In genomic region chr10:61382281-61382731, GRCm38 (mm10) we compare ENCODE assay signal across 8 mouse cellular contexts. TPM values are rescaled to one million over a fixed set of nuclear protein-coding genes. Genes with fewer than 3 reads are reported as not detected.
DNase-seq lines count a peak whose midpoint lies in the region; ATAC-seq and TF ChIP-seq lines count a peak whose summit lies in the region.

No protein-coding gene starts in this region.

- H3K4me2 ChIP-seq in embryonic facial prominence, embryonic 11.5 days (ENCODE audit: low read depth, low read length) = peak overlapping the region; percentile 77
- H3K4me2 ChIP-seq in hindbrain, postnatal 0 days (ENCODE audit: low read depth, low read length) = peak overlapping the region; percentile 90
- peak overlapping the region; percentile 90 for H3K4me2 ChIP-seq in midbrain, embryonic 11.5 days

- no peaks in the 10 kb centered on the region for H3K9me3 ChIP-seq in embryonic facial prominence, embryonic 11.5 days (replicated peaks; ENCODE audit: control insufficient read depth, low read length)
- no peaks in the 10 kb centered on the region for H3K9me3 ChIP-seq in hindbrain, postnatal 0 days (ENCODE audit: low read length)
- H3K9me3 ChIP-seq in midbrain, embryonic 11.5 days (ENCODE audit: control insufficient read depth, low read length) = no peaks in the 10 kb centered on the region

- H3K9ac ChIP-seq in embryonic facial prominence, embryonic 11.5 days (replicated peaks; ENCODE audit: low read length) = peak overlapping the region; percentile 80
- H3K9ac ChIP-seq in hindbrain, postnatal 0 days (replicated peaks; ENCODE audit: low read length) = peak overlapping the region; percentile 71
- H3K9ac ChIP-seq in midbrain, embryonic 11.5 days (ENCODE audit: low read length) = peak overlapping the region; percentile 72

- peaks cover 4% of the 10 kb centered on the region; the same call in 1 of the 2 replicates for H3K4me1 ChIP-seq in embryonic facial prominence, embryonic 11.5 days (ENCODE audit: control insufficient read depth, insufficient read depth, low read length)
- peaks cover 22% of the 10 kb centered on the region for H3K4me1 ChIP-seq in hindbrain, postnatal 0 days (ENCODE audit: insufficient read depth, low read length)
- peaks cover 22% of the 10 kb centered on the region for H3K4me1 ChIP-seq in midbrain, embryonic 11.5 days (ENCODE audit: control insufficient read depth, insufficient read depth, low read length)
- no peaks in the 10 kb centered on the region; the same call in 1 of the 2 replicates for H3K4me1 ChIP-seq in thymus, adult 2 months (replicated peaks; ENCODE audit: control insufficient read depth, insufficient read depth, low read length)

- TF ChIP-seq POLR2A in thymus, adult 2 months (IDR thresholded peaks at IDR 0.05; ENCODE audit: control insufficient read depth, extremely low read depth, insufficient read depth, low read length, poor library complexity) = no peak

- H3K4me3 ChIP-seq in left cerebral cortex, adult 2 months = peak overlapping the region; percentile 61
- H3K4me3 ChIP-seq in embryonic facial prominence, embryonic 11.5 days (ENCODE audit: low read depth, low read length) = peak overlapping the region; percentile 54
- H3K4me3 ChIP-seq in hindbrain, postnatal 0 days (ENCODE audit: low read length) = peak overlapping the region; percentile 72
- peak overlapping the region; percentile 53 for H3K4me3 ChIP-seq in midbrain, embryonic 11.5 days (ENCODE audit: low read depth, low read length)
- no peak overlapping the region; the same call in 1 of the 2 replicates for H3K4me3 ChIP-seq in thymus, adult 2 months (ENCODE audit: control insufficient read depth, insufficient read depth, low read length)

- intact Hi-C loops in left cerebral cortex, adult 2 months (cut with DNase I) = no loop called here
- intact Hi-C loops in left cerebral cortex, postnatal 25 days (cut with DNase I) = no loop called here

- under 1% methylated on average over 8 of the region's 8 CpGs for WGBS in embryonic facial prominence, embryonic 11.5 days
- 4% methylated on average over 8 of the region's 8 CpGs for WGBS in hindbrain, postnatal 0 days
- 2% methylated on average over 8 of the region's 8 CpGs for WGBS in midbrain, embryonic 11.5 days
- WGBS in thymus, adult 2 months = 3% methylated on average over 8 of the region's 8 CpGs

- no peaks in the 10 kb centered on the region for H3K27me3 ChIP-seq in embryonic facial prominence, embryonic 11.5 days (ENCODE audit: control insufficient read depth, insufficient read depth, low read length)
- H3K27me3 ChIP-seq in hindbrain, postnatal 0 days (ENCODE audit: insufficient read depth, low read length) = no peaks in the 10 kb centered on the region
- peaks cover 5% of the 10 kb centered on the region; the same call in 1 of the 2 replicates for H3K27me3 ChIP-seq in midbrain, embryonic 11.5 days (ENCODE audit: control insufficient read depth, insufficient read depth, low read length)
- peaks cover 11% of the 10 kb centered on the region; the same call in 1 of the 2 replicates for H3K27me3 ChIP-seq in thymus, adult 2 months (ENCODE audit: control insufficient read depth, insufficient read depth, low read length)

- peak overlapping the region; percentile 78 for H3K27ac ChIP-seq in left cerebral cortex, adult 2 months
- H3K27ac ChIP-seq in embryonic facial prominence, embryonic 11.5 days (replicated peaks; ENCODE audit: low read depth, low read length) = no peak overlapping the region
- H3K27ac ChIP-seq in hindbrain, postnatal 0 days = peak overlapping the region; percentile 75
- H3K27ac ChIP-seq in midbrain, embryonic 11.5 days (ENCODE audit: low read depth, low read length) = no peak overlapping the region
- H3K27ac ChIP-seq in thymus, adult 2 months (ENCODE audit: control insufficient read depth, insufficient read depth, low read length) = no peak overlapping the region

- no peak for DNase-seq in left cerebral cortex, adult 2 months (ENCODE audit: extremely low spot score in 1 of 2, low spot score in 2 of 2)
- DNase-seq in left cerebral cortex, postnatal 25 days (ENCODE audit: low spot score in 2 of 2) = no peak
- no peak for DNase-seq in embryonic facial prominence, embryonic 11.5 days (ENCODE audit: low spot score)
- peak; percentile 39 for DNase-seq in hindbrain, postnatal 0 days (ENCODE audit: low spot score)
- DNase-seq in midbrain, embryonic 11.5 days (ENCODE audit: low spot score, missing footprints) = peak; percentile 93
- no peak for DNase-seq in layer of hippocampus, adult 9-10 months (ENCODE audit: low spot score)
- DNase-seq in thymus, adult 18-20 months = no peak
- no peak for DNase-seq in thymus, adult 2 months

- H3K36me3 ChIP-seq in embryonic facial prominence, embryonic 11.5 days (replicated peaks; ENCODE audit: control insufficient read depth, insufficient read depth, low read depth, low read length) = no peaks in the 10 kb centered on the region
- H3K36me3 ChIP-seq in hindbrain, postnatal 0 days (ENCODE audit: insufficient read depth, low read length) = no peaks in the 10 kb centered on the region
- H3K36me3 ChIP-seq in midbrain, embryonic 11.5 days (ENCODE audit: control insufficient read depth, insufficient read depth, low read length) = no peaks in the 10 kb centered on the region
- no peaks in the 10 kb centered on the region for H3K36me3 ChIP-seq in thymus, adult 2 months (ENCODE audit: control insufficient read depth, insufficient read depth, low read length)

- no peak for ATAC-seq in embryonic facial prominence, embryonic 11.5 days (replicated peaks; ENCODE audit: insufficient number of reproducible peaks, low FRiP score, low TSS enrichment, low read depth)
- 0 out of 2 replicates have a peak, but pooled peaks have one; percentile 24 for ATAC-seq in hindbrain, postnatal 0 days
- 0 out of 2 replicates have a peak, but pooled peaks have one; percentile 15 for ATAC-seq in midbrain, embryonic 11.5 days (ENCODE audit: low FRiP score)

- TF ChIP-seq CTCF in left cerebral cortex, adult 2 months (IDR thresholded peaks at IDR 0.05) = no peak
- TF ChIP-seq CTCF in hindbrain, postnatal 0 days (IDR thresholded peaks at IDR 0.05; ENCODE audit: low read depth) = no peak
- no peak for TF ChIP-seq CTCF in thymus, adult 2 months (IDR thresholded peaks at IDR 0.05; ENCODE audit: borderline replicate concordance, control insufficient read depth, extremely low read depth, insufficient read depth, low read length, poor library complexity)

RNA-seq across cellular contexts. Expression of gene Pald1, which starts 1.0 kb away (rescaled TPM):
- total RNA-seq in left cerebral cortex, adult 2 months (2021) = 1 to 10 TPM; 8.1 to 8.3 TPM
- total RNA-seq in left cerebral cortex, postnatal 25 days (2021) = 10 to 100 TPM in 1 of 2 experiments, 1 to 10 TPM in 1; 9.0 to 10.2 TPM
- polyA plus RNA-seq in embryonic facial prominence, embryonic 11.5 days (2014; fragmentation: Nextera tagmentation; extraction: Ambion mirVana) = 15.1 and 16.1 TPM in 2 replicates
- 34.3 and 36.0 TPM in 2 replicates for total RNA-seq in hindbrain, postnatal 0 days (2014; rRNA removed)
- 21.7 TPM in 2 replicates for polyA plus RNA-seq in hindbrain, postnatal 0 days (2015; fragmentation: Nextera tagmentation; extraction: Ambion mirVana)
- 15.3 and 17.3 TPM in 2 replicates for polyA plus RNA-seq in midbrain, embryonic 11.5 days (2014; fragmentation: Nextera tagmentation; extraction: Ambion mirVana)
- polyA plus RNA-seq in thymus, adult 2 months (2012; rRNA removed) = 5.7 and 6.8 TPM in 2 replicates

RNA-seq across cellular contexts. Expression of gene Nodal, which starts 35.5 kb away (rescaled TPM):
- not detected for total RNA-seq in left cerebral cortex, adult 2 months (2021)
- total RNA-seq in left cerebral cortex, postnatal 25 days (2021) = under 1 TPM; 0.21 to 0.28 TPM
- polyA plus RNA-seq in embryonic facial prominence, embryonic 11.5 days (2014; fragmentation: Nextera tagmentation; extraction: Ambion mirVana) = 0.20 TPM in 2 replicates
- total RNA-seq in hindbrain, postnatal 0 days (2014; rRNA removed) = 0.58 and 1.1 TPM in 2 replicates
- 0.33 and 0.43 TPM in 2 replicates for polyA plus RNA-seq in hindbrain, postnatal 0 days (2015; fragmentation: Nextera tagmentation; extraction: Ambion mirVana)
- 0.10 TPM in 1 of 2 replicates, not detected in the other for polyA plus RNA-seq in midbrain, embryonic 11.5 days (2014; fragmentation: Nextera tagmentation; extraction: Ambion mirVana)
- polyA plus RNA-seq in thymus, adult 2 months (2012; rRNA removed) = 0.05 and 0.17 TPM in 2 replicates

Comparison
In these comparisons a context has a peak if more than half of its experiments do, and no peak if none do; other contexts are left out.
1. DNase-seq: peak in hindbrain, postnatal 0 days (single experiment) and midbrain, embryonic 11.5 days (single experiment); none in left cerebral cortex, adult 2 months (0 of 2), left cerebral cortex, postnatal 25 days (0 of 2), embryonic facial prominence, embryonic 11.5 days (single experiment), layer of hippocampus, adult 9-10 months (single experiment), thymus, adult 18-20 months (0 of 2) and thymus, adult 2 months (single experiment).
2. H3K27ac ChIP-seq: peak in left cerebral cortex, adult 2 months (single experiment) and hindbrain, postnatal 0 days (single experiment); none in embryonic facial prominence, embryonic 11.5 days (single experiment), midbrain, embryonic 11.5 days (single experiment) and thymus, adult 2 months (single experiment).
3. Peak in every context shown above with its lines, with median percentiles within 50 percentile points of each other: H3K4me2 ChIP-seq and H3K9ac ChIP-seq.